Mouse (Mus musculus) heart, postnatal 0 days (tissue): ENCODE measurements around the gene Dcaf10. TPM values are rescaled to one million over a fixed set of nuclear protein-coding genes. Genes with fewer than 3 reads are reported as not detected.
A peak's percentile ranks its signal among the peaks of the same experiment; 100 is the strongest.

Source experiments
- ATAC-seq: fragments of 200-750 bp; cut with Nextera tagmentation; 2 replicates; pipeline ENCODE4 v1.8.0; 2017; ENCODE audit warnings: low read depth, moderate number of reproducible peaks, moderate library complexity; ENCODE audit not compliant: insufficient read depth
- DNase-seq: peaks from one replicate; pipeline ENCODE4 v3.0.0-alpha.2; 2016; ENCODE audit warnings: low spot score
- H3K27ac ChIP-seq: fragments of 300-500 bp; sonication (generic); 2 replicates; pipeline ENCODE4 v1.5.1; 2014; ENCODE audit warnings: low read depth, mild to moderate bottlenecking
- H3K27me3 ChIP-seq: fragments of 300-500 bp; sonication (generic); 2 replicates; pipeline ENCODE4 v1.6.1; 2014; ENCODE audit warnings: low read length, mixed read lengths; ENCODE audit not compliant: control insufficient read depth, insufficient read depth
- H3K36me3 ChIP-seq: fragments of 300-500 bp; sonication (generic); replicated peaks from 2 replicates; pipeline ENCODE4 v1.6.1; 2014; ENCODE audit warnings: low read length, mixed read lengths; ENCODE audit not compliant: control insufficient read depth, insufficient read depth
- H3K4me1 ChIP-seq: fragments of 300-500 bp; sonication (generic); 2 replicates; pipeline ENCODE4 v1.6.1; 2014; ENCODE audit warnings: antibody characterized with exemption; ENCODE audit not compliant: control insufficient read depth, insufficient read depth
- H3K4me2 ChIP-seq: fragments of 300-500 bp; sonication (generic); 2 replicates; pipeline ENCODE4 v1.6.1; 2014; ENCODE audit warnings: low read depth, mild to moderate bottlenecking, low read length, moderate library complexity
- H3K4me3 ChIP-seq: fragments of 300-500 bp; sonication (generic); 2 replicates; pipeline ENCODE4 v1.5.1; 2014; ENCODE audit warnings: low read depth, low read length
- H3K9ac ChIP-seq: fragments of 300-500 bp; sonication (generic); replicated peaks from 2 replicates; pipeline ENCODE4 v1.6.1; 2014; ENCODE audit warnings: low read depth, low read length, mixed read lengths
- H3K9me3 ChIP-seq: fragments of 300-500 bp; sonication (generic); replicated peaks from 2 replicates; pipeline ENCODE4 v1.6.1; 2016; ENCODE audit warnings: low read length; ENCODE audit not compliant: control insufficient read depth
- CTCF ChIP-seq: IDR thresholded peaks from 2 replicates; pipeline ENCODE4 v1.5.1; 2016; ENCODE audit warnings: antibody characterized with exemption, control low read depth, low read depth
- EP300 ChIP-seq: IDR thresholded peaks from 2 replicates; pipeline ENCODE4 v1.6.1; 2016; ENCODE audit warnings: antibody characterized with exemption, low read depth
- WGBS: fragments of 180-500 bp; shearing (Covaris S2); extraction: QIAGEN DNeasy Blood & Tissue Kit; methylation state at CpG from one replicate; pipeline ENCODE4 v1.1.7; 2014; 5-methylcytosine and 5-hydroxymethylcytosine counted together
- polyA plus RNA-seq: library from polyadenylated mRNA; unstranded; fragments of >200 nt; fragmentation: Nextera tagmentation; extraction: Ambion mirVana; gene quantifications from 2 replicates; pipeline ENCODE4 v1.2.1, GENCODE M21; 2015
- total RNA-seq: library from RNA; depleted of rRNA; stranded (reverse); fragments of >200 nt; gene quantifications from 2 replicates; pipeline ENCODE4 v1.2.3, GENCODE M21; 2014; ENCODE audit warnings: low replicate concordance

The Dcaf10 gene
- total and polyA plus RNA-seq, 2 experiments from 2014 or later: 6.4 to 24.7 TPM

GRCm38 (mm10) chr4:45399421-45400210 is 57.7 kb downstream of the Dcaf10 start:
- Histone ChIP-seq H3K4me1 (peaks cover 16% of the 10 kb centered on the region; the same call in 1 of the 2 replicates), H3K9me3 (no peaks in the 10 kb centered on the region), H3K4me2 (no peak overlapping the region), H3K9ac (no peak overlapping the region), H3K27ac (no peak overlapping the region), H3K27me3 (no peaks in the 10 kb centered on the region), H3K36me3 (peaks cover 61% of the 10 kb centered on the region), H3K4me3 (no peak overlapping the region)
- ATAC-seq (no peak), DNase-seq (no peak)
- TF ChIP-seq CTCF: no peak
- no peak for TF ChIP-seq EP300
- 92% methylated on average over 45 of the region's 45 CpGs for WGBS

GRCm38 (mm10) chr4:45402281-45402680 is 60.4 kb downstream of the Dcaf10 start:
- Histone ChIP-seq H3K9me3 (no peaks in the 10 kb centered on the region), H3K36me3 (peaks cover 61% of the 10 kb centered on the region), H3K27me3 (no peaks in the 10 kb centered on the region)

GRCm38 (mm10) chr4:45402878-45403498 is 61.1 kb downstream of the Dcaf10 start:
- H3K4me3 ChIP-seq: no peak overlapping the region
- H3K4me1 ChIP-seq: peaks cover 31% of the 10 kb centered on the region
- no peaks in the 10 kb centered on the region for H3K9me3 ChIP-seq
- WGBS: 16% methylated on average over 7 of the region's 7 CpGs
- peak; percentile 54 for ATAC-seq
- H3K36me3 ChIP-seq: peaks cover 57% of the 10 kb centered on the region
- H3K9ac ChIP-seq: no peak overlapping the region
- DNase-seq: peak; percentile 45
- TF ChIP-seq EP300 (no peak), CTCF (no peak)
- 0 out of 2 replicates have a peak overlapping the region, but pooled peaks have one; percentile 6 for H3K4me2 ChIP-seq
- H3K27me3 ChIP-seq: no peaks in the 10 kb centered on the region
- peak overlapping the region; percentile 23; the same call in 1 of the 2 replicates for H3K27ac ChIP-seq

More at GRCm38 (mm10) chr4:45402281-45402680, 60.4 kb downstream of the Dcaf10 start:
- DNase-seq: no peak
- H3K4me2 ChIP-seq: no peak overlapping the region
- 88% methylated on average over 4 of the region's 4 CpGs for WGBS
- H3K4me3 ChIP-seq: no peak overlapping the region
- TF ChIP-seq EP300: no peak
- no peak for TF ChIP-seq CTCF
- no peak overlapping the region for H3K9ac ChIP-seq
- peaks cover 26% of the 10 kb centered on the region for H3K4me1 ChIP-seq
- H3K27ac ChIP-seq: peak overlapping the region; percentile 23; the same call in 1 of the 2 replicates
- ATAC-seq: no peak

- Histone ChIP-seq H3K9me3 (no peaks in the 10 kb centered on the region), H3K27ac (peak overlapping the region; percentile 23), H3K36me3 (peaks cover 53% of the 10 kb centered on the region), H3K9ac (no peak overlapping the region), H3K4me1 (peaks cover 31% of the 10 kb centered on the region), H3K27me3 (no peaks in the 10 kb centered on the region), H3K4me2 (0 out of 2 replicates have a peak overlapping the region, but pooled peaks have one; percentile 6), H3K4me3 (no peak overlapping the region)
- no peak for TF ChIP-seq CTCF
- TF ChIP-seq EP300: no peak
- DNase-seq: no peak
- 53% methylated on average over 7 of the region's 7 CpGs for WGBS
- no peak for ATAC-seq
Measured at GRCm38 (mm10) chr4:45403499-45403878, 61.6 kb downstream of the Dcaf10 start.

- TF ChIP-seq EP300: no peak
- no peak for TF ChIP-seq CTCF
- WGBS: 89% methylated on average over 7 of the region's 7 CpGs
- H3K27me3 ChIP-seq: no peaks in the 10 kb centered on the region
- H3K9ac ChIP-seq: no peak overlapping the region
- DNase-seq: no peak
- H3K4me3 ChIP-seq: no peak overlapping the region
- no peak for ATAC-seq
- no peak overlapping the region for H3K4me2 ChIP-seq
- H3K36me3 ChIP-seq: peaks cover 47% of the 10 kb centered on the region
- H3K4me1 ChIP-seq: peaks cover 32% of the 10 kb centered on the region
- H3K9me3 ChIP-seq: no peaks in the 10 kb centered on the region
- H3K27ac ChIP-seq: peak overlapping the region; percentile 23; the same call in 1 of the 2 replicates
Measured at GRCm38 (mm10) chr4:45404086-45404485, 62.2 kb downstream of the Dcaf10 start.
